Mouse (Mus musculus): ENCODE results near the gene B230104I21Rik.

B230104I21Rik gene

DNA sequence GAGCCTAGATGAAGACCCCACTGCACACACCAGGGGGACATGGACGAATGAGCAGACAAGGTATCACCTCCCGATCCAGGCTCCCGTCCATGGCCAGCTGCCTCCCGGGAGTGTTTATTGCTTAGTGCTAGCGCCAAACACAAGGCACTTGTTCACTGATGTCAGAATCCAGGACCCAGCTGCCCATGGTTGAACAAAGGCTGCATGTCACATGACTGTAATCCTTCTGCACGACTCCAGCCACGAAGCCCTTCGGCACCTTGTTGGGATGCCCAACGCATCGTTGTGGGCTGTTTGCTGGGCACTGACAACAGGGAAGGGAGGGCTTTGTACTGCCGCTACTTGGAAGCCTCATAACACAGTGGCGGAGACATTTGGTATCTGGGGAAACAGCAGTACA is at the start of gene B230104I21Rik:
TSS of gene B230104I21Rik (plus strand) at position 367 of the 400 bp plus-strand sequence.
- DNase-seq (ENCODE audit: low read depth, low spot score): peak; percentile 42

DNA sequence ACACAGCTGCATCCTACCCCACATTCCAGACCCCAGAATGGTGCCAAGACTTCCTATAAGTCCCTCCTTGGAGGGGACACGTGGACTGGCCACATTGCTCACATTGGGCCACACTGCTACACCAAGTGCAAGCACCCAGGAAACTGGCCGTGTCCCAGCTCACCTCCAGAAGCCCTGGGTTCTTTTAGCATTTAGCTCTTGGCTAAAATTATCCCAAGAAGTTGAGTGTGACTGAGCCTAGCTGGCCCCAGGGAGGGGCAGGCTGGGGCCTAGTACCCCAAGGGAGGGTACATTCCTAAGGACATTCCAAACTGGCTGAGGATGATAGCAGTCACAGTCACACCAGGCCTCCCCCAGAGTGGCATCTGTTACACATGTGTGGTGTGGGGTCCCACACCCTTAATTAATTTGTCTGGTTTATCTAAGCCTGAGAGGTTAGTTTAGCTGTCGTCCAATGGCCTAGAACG is 42.2 kb upstream of the B230104I21Rik start:
- no peak for DNase-seq (ENCODE audit: low read depth, low spot score)

DNA sequence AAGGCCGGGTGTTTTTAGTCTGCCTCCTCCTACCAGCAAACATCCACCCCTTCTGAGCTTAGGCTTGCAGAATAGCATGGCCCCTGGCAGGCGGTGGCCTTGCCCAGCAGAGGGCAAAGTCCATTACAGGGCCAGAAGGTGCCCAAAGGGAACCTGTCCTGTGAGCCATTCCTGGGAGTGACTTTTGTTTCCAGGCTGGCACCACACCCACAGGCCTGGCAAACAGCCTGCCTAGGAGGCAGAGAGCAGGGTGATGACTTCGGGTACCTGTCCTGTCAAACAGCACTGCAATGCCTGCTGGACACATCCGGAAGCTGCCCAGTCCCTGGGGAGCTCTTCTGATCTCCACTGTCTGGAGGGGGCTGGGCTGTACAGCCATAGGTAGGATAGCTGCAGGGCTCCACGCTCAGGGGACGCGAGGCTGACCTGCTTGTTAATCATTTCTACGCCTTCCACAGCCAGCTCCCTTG is 41.6 kb upstream of the B230104I21Rik start:
- no peak for DNase-seq (ENCODE audit: low read depth, low spot score)

DNA sequence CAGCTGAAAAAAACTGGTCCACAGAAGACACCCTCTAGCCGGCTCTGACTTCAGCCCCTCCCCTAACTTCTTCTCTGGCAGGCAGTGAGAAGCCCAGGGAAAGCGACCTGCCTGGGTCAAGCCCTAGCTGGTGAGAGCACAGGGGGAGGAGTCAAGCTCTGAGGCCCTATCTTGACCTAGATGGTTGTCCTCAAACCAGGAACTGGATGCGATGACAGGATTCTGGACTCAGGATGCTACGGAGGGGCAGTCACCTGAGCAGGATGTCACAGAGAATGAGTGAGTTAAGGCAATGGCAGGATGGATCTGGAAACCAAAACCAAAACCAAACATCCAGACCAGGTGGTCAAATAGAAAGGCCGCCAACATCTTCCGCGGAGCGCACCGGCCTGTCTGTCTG is 38.2 kb upstream of the B230104I21Rik start:
- DNase-seq (ENCODE audit: low read depth, low spot score): no peak

DNA sequence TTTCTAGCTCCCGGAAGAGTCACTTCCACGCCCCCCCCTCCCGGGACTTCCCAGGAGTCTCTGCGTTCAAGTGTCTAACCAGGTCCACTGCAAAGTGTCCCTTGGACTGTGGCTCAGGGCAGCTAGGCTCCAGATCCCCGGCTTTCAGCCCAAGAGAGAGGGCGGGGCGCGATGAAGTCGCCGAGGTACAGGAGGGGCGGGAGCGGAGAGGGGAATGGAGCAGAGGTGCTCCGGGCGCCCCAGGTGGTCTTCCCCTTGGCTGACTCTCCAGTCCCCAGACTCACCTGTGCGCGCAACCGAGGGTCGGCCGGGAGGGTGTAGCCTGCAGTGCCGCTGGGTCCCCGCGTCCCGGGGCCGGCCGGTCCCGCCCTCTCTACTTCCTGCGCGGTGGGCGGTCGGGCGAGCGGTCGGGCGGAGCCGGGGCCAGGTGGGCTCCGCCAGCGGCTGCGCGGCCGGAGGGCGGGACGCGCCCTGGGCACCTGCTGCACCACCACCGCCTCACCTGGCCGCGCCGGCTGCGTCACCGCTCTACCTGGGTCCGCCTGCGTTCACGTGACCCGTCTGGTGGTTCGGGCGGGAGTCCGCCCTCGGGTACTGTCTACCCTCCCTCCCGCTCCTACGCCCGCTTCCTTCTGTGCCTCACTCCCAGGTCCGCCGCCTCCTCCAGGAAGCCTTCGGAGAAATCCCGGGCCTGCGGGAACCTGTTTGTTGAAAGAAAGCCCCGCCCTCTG is 36.2 kb upstream of the B230104I21Rik start:
- DNase-seq (ENCODE audit: low read depth, low spot score): no peak

DNA sequence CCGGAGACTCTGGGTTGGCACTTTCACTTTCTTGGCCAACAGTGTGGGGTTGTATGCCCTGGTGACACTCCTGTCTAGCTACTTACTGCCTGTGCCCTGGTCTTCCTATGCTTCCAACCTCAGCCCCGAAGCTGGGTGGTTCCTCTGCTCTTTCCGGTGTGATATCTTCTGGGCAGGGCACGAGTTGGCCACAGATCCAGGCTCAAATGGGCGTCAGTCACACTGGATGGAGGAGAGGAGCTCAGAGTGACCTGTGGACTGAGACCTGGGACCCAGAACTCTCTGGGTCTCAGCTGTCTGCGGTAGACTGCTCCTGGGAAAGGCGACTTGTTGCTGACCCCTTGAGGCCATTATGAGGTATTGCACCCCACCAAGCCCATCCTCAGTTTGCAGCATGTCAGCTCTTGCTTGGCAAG is 34.5 kb upstream of the B230104I21Rik start, which contains the start of gene Arhgef16:
TSS of gene Arhgef16 (minus strand) at position 211 of the 416 bp plus-strand sequence.
- DNase-seq (ENCODE audit: low read depth, low spot score): peak; percentile 18

DNA sequence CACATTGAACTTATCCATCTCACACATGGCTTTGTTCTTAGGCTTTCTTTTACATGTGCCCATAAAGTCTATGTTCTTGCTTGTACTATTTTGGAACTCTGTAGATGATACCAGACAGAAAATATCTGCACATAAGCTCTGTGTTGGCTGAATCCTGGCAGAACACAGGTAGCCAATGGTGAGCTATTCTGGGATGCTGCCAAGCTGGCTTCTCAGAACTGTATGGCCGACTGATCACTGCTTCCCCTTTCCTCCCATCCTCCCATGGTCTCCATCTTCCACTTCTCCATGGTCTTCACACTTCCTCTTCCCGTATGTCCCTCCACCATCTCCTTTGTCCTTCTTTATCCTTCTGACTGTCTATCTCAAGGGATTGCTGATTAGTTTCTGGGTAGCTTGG is 26.8 kb upstream of the B230104I21Rik start:
- DNase-seq (ENCODE audit: low read depth, low spot score): no peak

DNA sequence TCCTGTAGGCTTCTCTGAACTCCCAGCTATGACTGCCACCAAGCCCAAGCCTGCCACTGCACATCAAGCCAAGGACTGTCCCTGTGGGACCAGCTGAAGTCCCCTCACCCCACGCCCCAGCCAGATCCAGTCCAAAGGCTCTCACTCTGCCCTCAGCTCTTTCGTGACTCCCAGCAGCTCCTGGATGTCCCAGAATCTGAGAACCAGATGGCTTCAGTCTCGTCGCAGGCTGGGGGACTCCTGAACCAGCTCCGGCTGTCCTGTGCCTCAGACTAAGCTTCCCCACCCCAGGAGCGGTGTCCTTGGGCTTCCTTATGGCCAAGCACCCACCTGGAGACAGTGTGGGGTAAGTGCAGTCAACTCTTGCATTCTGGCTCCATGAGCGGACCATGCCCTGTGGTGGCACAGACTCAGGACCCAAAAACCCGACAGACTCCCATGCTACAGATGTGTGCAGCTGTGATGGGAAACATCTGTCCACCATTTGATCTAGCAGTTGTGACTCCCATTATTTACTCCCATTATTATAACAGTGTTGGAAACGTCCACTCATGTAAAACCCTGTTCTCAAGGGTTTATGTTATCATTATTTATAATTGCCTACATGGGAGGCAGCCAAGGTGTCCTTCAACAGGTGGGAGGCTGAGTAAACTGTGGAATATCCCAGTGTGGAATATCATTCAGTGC is 25.2 kb upstream of the B230104I21Rik start:
- no peak for DNase-seq (ENCODE audit: low read depth, low spot score)

DNA sequence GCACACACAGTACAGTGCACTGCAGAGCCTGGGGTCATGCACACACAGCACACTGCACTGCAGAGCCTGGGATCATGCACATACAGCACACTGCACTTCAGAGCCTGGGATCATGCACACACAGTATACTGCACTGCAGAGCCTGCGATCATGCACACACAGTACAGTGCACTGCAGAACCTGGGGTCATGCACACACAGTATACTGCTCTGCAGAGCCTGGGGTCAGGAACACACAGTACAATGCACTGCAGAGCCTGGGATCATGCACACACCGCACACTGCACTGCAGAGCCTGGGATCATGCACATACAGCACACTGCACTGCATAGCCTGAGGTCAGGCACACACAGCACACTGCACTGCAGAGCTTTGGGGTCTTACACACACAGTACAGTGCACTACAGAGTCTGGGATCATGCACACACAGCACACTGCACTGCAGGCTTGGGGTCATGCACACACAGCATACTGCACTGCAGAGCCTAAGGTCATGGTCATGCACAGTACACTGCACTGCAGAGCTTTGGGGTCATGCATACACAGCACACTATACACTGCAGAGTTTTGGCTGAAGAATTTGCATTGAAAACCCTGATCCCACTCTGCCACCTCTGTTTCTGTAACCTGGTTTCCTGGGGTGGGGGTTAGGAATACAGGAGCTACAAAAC is 23.6 kb upstream of the B230104I21Rik start:
- DNase-seq (ENCODE audit: low read depth, low spot score): no peak

DNA sequence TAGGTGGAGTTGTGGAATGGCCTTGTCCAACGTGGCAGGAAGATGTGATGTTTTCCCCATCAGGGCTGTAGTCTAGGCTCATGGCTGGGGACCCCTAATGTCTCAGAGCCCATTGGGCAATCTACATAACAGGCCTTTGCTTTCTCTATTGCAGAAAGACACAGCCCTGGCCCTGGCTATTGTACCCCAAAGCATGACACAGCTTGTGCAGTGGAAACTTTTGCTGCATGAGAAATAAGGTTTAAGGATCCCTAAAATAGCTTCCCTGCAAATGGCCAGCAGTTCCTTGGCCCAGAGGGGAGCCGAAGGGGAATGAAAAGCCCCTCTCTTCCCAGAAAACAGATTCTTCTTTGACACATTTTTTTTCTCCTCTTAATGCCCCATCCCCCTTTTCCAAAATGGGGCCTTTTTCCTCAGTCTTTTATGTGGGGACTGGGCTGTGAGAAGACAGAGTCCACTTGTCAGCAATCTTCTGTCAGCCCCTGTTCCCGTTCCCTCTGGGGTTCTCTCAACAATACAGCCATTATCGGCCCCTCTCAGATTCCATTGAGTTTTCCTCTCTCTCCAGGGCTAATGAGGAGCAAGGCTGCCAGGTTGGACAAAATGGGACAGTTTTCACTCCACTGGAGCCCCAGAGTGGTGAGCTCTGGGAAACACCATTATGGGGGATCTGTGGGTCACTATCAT is 22.8 kb upstream of the B230104I21Rik start:
- peak; percentile 50 for DNase-seq (ENCODE audit: low read depth, low spot score)

DNA sequence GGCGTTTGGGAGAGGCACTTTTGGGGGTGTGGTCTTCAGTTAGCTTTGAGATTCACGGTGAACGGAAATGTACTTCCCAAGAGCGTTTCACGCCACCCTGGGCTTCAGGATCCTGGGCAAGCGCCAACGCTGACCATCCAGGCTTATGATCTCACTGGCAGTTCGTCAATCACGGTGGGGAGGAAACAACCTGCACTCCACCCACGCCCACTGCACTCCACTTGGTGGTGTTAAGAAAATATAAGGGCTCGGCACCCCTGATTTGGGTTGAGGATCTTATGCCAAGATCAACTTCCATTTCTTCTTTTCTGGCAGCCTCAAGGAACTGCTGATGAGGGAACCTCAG is 22.3 kb upstream of the B230104I21Rik start:
- DNase-seq (ENCODE audit: low read depth, low spot score): no peak

DNA sequence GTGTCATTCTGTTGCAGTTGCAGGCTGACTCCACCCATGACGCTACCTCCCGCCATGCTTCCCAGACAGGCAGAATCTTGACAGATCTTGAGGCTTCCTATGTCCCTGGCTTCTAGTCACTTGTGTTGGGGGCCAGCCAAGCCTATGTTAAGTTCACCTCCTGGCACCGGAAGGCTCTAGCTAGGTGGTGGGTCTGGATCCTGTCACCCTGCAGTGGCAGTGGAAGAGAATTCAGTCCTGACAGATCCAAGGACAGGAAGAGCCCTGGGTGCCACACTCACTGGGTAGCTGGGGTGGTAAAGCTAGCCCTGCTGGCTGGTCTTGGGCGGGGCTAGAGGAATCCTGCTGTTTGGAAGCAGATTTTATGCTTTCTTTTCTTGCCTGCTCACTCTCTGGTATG is 10.5 kb upstream of the B230104I21Rik start:
- DNase-seq (ENCODE audit: low read depth, low spot score): no peak

DNA sequence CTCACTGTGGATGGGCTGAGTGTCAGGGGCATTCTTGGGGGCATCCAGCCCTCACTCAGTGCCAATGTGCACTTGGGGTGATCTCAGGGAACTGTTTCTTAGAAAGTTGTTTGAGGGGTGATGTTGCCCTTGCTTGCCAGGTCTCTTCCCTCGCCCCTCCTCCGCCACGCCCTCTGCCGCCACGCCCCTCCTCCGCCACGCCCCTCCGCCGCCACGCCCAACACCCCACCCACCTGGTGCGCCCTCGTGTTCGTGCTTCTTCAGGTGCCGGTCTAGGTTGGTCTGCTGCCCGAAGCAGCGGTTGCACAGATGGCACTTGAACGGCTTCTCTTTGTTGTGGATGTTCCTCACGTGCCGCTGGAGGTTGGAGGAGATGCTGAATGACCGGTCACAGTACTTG is 7.5 kb upstream of the B230104I21Rik start:
- DNase-seq (ENCODE audit: low read depth, low spot score): no peak

DNA sequence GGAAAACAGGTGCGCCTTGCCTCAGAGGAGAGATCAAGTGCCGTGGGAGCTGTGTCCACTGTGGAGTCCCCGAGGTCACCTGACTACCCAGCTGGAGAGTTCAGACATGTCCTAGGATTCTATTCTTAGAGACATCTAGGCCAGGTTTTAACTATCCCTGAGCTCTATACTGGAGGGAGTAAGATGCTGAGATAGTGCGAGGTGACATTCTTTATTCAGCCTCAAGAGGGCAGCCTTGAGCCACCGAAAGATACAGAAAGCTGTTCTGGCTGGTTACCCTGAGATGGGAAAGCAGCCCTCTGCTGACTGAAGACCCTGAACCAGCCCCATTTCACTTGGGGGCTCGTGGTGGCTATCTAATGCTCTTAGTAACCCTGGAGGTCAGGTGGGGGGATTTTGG is 7.1 kb upstream of the B230104I21Rik start:
- peak; percentile 61 for DNase-seq (ENCODE audit: low read depth, low spot score)

DNA sequence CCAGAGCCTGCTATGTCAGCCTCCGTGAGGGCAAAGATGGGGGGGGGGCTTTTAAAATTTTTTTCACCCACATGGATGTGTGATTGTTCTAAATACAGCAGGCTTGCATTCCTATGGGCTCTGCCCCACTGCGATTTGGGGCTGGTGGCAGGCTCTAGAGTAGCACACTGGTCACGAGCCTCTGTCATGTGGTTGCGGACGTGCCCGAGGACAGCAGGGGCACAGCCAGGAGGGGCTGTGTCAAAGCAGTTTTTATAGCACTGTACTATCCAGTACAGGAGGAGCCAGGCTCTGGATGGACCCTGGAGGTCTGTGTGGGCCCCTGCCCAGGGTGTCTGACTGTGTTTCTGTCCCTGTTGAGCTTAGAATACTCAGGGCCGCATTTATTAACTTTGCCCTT is 5.9 kb upstream of the B230104I21Rik start:
- no peak for DNase-seq (ENCODE audit: low read depth, low spot score)

DNA sequence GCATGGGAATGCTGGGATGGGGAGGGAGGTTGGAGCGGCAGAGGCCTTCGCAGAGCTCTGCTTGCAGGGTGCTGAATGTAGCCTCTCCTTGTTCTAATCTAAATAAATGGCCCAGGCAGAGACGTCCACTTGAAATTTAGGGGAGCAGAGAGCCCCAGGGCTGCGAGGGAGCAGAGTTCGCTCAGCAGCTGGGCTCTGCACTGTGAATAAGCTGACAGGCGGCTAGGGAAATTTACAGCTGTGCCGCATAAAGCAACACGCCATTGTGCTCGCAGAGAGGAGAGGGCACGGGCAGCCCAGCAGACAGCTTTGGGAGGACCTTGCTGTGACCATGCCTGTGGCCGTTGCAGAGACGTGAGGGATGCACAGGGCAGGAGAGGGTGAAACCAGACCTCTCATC is 4.7 kb upstream of the B230104I21Rik start:
- DNase-seq (ENCODE audit: low read depth, low spot score): no peak

DNA sequence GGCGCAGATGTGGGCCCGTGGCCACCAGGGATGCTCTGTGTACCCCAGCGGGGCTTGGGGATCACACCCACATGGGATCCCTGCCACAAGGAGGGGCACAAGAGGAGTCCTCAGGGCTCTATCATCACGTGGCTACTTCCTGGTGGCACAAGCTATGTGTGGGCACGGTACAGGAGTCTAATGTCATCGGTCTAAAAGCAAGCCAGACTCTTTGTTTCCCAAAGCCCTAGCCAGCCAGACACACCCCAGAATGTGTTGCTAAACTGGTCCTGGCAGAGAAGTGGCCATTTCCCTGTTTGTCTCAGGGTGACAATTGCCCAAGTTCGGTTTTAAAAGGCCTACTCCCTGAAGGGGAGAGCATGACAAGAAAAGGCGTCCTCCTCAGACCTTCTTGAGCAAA is 2.6 kb upstream of the B230104I21Rik start:
- DNase-seq (ENCODE audit: low read depth, low spot score): no peak

DNA sequence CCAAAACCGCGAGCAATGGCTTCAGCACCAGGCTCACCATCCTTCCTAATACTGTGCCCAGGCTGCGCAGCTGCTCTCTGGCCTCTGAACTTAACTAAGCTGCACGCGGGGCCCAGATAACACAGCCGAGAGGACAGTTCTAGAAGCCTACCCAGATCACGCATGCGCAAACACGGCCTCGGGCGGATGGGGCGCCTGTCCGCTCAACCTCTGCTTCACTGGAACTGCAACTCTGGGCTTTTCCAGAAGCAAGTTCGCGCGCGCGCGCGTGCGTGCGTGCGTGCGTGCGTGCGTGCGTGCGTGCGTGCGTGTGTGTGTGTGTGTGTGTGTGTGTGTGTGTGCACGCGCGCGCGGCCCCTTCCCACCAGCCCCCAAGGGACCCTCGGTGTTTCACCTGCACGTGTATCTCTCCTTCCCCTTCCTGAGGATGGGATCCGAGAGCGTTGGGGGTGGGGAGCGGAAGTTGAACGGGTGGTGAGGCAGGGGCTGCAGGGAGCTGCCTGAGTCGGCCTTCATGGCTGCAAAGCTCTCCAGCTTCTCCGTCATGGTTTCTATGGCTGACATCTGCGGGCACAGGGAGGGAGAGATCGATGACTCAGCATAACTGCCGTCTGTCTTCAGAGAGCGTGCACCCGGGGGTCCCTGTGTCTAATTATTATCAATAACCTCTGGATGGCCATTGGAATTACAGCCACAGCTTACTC is 1.1 kb upstream of the B230104I21Rik start:
- no peak for DNase-seq (ENCODE audit: low read depth, low spot score)

DNA sequence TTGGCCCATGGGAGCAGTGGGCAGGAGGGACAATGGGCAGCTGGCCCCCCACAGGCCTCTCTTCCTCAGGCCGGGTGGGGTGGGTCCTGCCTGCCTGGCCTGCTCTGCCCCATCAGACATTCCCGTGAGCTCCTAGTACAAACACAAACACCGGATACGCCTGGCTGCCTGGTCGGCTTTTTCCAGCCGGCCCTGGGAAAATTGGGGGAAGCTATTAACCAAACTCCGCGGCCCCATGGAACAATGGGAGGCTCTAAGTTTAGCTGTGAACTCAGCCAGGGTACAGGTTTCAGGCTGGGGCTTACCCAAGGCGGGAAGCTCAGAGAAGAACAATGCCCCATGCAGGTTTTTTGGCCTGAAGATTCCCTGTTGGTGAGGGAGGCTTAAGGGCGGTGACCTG is 723 bp downstream of the B230104I21Rik start:
- no peak for DNase-seq (ENCODE audit: low read depth, low spot score)

DNA sequence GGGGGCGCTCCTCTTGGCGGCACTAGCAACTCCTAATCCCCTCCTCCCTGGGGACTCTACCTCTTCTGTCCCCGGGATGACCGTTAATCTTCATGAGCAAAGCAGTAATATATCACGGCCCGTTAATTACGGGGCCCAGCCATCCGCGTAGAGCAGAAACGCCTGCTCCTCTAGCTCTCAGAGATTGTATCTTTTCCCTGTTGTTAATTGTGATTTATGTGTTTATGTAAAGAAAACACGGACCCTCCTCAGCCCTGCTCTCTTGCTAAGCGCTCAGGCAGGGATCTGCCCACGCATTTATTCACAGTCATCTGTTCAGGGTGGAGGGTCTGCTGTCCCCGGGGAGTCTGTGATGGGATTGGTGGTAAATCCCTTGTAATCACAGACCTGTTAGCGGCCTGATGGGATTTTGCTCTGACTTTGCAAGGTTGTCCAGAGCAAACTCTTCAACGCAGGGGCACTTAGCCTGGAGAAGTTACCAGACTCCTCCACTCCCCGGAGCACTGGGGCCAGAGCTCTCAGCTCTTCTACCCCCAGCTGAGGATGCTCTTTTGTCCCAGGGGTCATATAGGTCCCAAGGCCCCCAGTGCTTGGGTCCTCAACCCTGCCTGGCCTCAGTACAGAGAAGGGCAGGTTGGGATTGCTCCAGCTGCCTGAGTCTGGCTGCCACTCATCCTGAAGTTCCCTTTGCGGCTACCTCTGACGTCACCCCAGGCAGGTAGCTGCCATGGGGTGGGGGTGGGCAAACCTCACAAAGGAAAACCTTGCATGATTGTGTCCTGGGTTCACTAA is 11.0 kb downstream of the B230104I21Rik start:
- no peak for DNase-seq (ENCODE audit: low read depth, low spot score)
